Mouse (Mus musculus) forebrain, embryonic 12.5 days (tissue): ENCODE results near the gene 4933415A04Rik. TPM values are rescaled to one million over a fixed set of nuclear protein-coding genes. Genes with fewer than 3 reads are reported as not detected.

ENCODE experiments used
- ATAC-seq: fragments of 200-750 bp; cut with Nextera tagmentation; 2 replicates; pipeline ENCODE4 v1.8.0; 2017; ENCODE audit warnings: moderate TSS enrichment; ENCODE audit not compliant: low FRiP score
- H3K27ac ChIP-seq: fragments of 300-500 bp; sonication (generic); 2 replicates; pipeline ENCODE4 v1.5.1; 2016; ENCODE audit warnings: mild to moderate bottlenecking
- H3K27me3 ChIP-seq: fragments of 300-500 bp; sonication (generic); 2 replicates; pipeline ENCODE4 v1.6.1; 2016; ENCODE audit warnings: mild to moderate bottlenecking
- H3K36me3 ChIP-seq: fragments of 300-500 bp; sonication (generic); replicated peaks from 2 replicates; pipeline ENCODE4 v1.6.1; 2016; ENCODE audit warnings: mild to moderate bottlenecking
- H3K4me1 ChIP-seq: fragments of 300-500 bp; sonication (generic); 2 replicates; pipeline ENCODE4 v1.6.1; 2016
- H3K4me2 ChIP-seq: fragments of 300-500 bp; sonication (generic); 2 replicates; pipeline ENCODE4 v1.6.1; 2016; ENCODE audit warnings: mild to moderate bottlenecking, moderate library complexity
- H3K4me3 ChIP-seq: fragments of 300-500 bp; sonication (generic); replicated peaks from 2 replicates; pipeline ENCODE4 v1.5.1; 2016; ENCODE audit warnings: mild to moderate bottlenecking
- H3K9ac ChIP-seq: fragments of 300-500 bp; sonication (generic); 2 replicates; pipeline ENCODE4 v1.6.1; 2016; ENCODE audit warnings: mild to moderate bottlenecking
- H3K9me3 ChIP-seq: fragments of 300-500 bp; sonication (generic); 2 replicates; pipeline ENCODE4 v1.6.1; 2016
- WGBS: fragments of 180-500 bp; shearing (Covaris S2); methylation state at CpG from one replicate; pipeline ENCODE4 v1.1.7; 2016; 5-methylcytosine and 5-hydroxymethylcytosine counted together
- polyA plus RNA-seq: library from polyadenylated mRNA; unstranded; fragments of >200 nt; fragmentation: Nextera tagmentation; extraction: Ambion mirVana; gene quantifications from 2 replicates; pipeline ENCODE4 v1.2.1, GENCODE M21; 2016

Gene 4933415A04Rik
- polyA plus RNA-seq: 5.8 and 6.1 TPM in 2 replicates

GRCm38 (mm10) chr11:43586324-43587090, at the start of gene 4933415A04Rik:
Gene 4933415A04Rik (plus strand): TSS chr11:43587040.
- H3K9me3 ChIP-seq: no peaks in the 10 kb centered on the region
- peak; percentile 47; the same call in 1 of the 2 replicates for ATAC-seq
- no peak within 1 kb of the TSS for H3K4me3 ChIP-seq
- 69% methylated on average over 7 of the region's 7 CpGs for WGBS
- H3K4me2 ChIP-seq: no peak within 1 kb of the TSS
- no peak within 1 kb of the TSS for H3K9ac ChIP-seq
- H3K36me3 ChIP-seq: peaks cover 38% of the 10 kb centered on the region
- H3K27ac ChIP-seq: no peak within 1 kb of the TSS
- peaks cover 7% of the 10 kb centered on the region; the same call in 1 of the 2 replicates for H3K4me1 ChIP-seq
- no peaks in the 10 kb centered on the region for H3K27me3 ChIP-seq

DNA sequence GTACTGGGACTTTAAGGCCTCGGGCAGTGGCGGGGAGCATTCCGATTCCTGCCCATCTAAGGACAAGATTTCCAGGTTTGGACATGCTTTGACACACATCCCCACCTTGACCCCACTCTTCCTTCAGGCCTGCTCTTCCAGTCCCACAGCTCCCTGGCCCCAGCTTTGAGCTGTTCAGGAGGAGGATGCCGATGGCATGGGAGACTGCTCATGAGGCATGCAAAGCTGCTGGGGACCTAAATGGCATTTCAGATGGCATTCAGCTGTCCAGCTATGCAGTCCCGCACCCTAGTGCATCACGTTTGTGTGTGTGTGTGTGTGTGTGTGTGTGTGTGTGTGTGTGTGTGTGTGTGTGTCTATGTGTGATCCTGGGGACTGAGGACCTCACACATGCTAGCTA, 49.8 kb upstream of the 4933415A04Rik start:
- peaks cover 38% of the 10 kb centered on the region for H3K36me3 ChIP-seq
- no peak overlapping the region for H3K4me3 ChIP-seq
- no peaks in the 10 kb centered on the region for H3K9me3 ChIP-seq
- ATAC-seq: no peak
- H3K4me2 ChIP-seq: no peak overlapping the region
- H3K9ac ChIP-seq: no peak overlapping the region
- H3K27ac ChIP-seq: no peak overlapping the region
- peaks cover 24% of the 10 kb centered on the region for H3K4me1 ChIP-seq
- WGBS: 84% methylated on average over 6 of the region's 6 CpGs
- no peaks in the 10 kb centered on the region for H3K27me3 ChIP-seq

DNA sequence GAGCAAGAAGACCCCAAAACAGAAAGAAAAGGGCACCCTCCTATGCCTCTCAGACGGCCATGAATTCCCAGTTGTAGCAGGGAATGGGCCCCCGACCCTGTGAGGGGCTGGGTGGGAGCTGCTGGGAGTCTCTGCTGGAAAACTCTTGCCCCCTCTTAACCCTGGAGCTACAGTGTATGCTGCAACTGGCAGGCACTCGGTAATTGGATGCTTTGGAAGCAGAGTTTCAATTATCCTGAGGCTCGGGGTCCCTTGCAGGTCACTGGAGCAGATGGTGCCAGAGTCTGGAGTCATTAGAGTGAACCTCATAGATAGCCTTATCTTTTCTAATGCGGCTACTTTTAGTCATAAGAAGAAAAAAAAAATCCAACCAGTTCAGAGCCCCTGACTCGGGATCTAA, 47.0 kb upstream of the 4933415A04Rik start:
- no peaks in the 10 kb centered on the region for H3K9me3 ChIP-seq
- no peak overlapping the region for H3K9ac ChIP-seq
- peak; percentile 88 for ATAC-seq
- peaks cover 32% of the 10 kb centered on the region for H3K36me3 ChIP-seq
- H3K4me3 ChIP-seq: no peak overlapping the region
- H3K27ac ChIP-seq: no peak overlapping the region
- no peak overlapping the region for H3K4me2 ChIP-seq
- peaks cover 21% of the 10 kb centered on the region for H3K4me1 ChIP-seq
- 22% methylated on average over 6 of the region's 6 CpGs for WGBS
- no peaks in the 10 kb centered on the region for H3K27me3 ChIP-seq

GRCm38 (mm10) chr11:43543711-43544466, 43.0 kb upstream of the 4933415A04Rik start:
- peaks cover 9% of the 10 kb centered on the region for H3K36me3 ChIP-seq

GRCm38 (mm10) chr11:43544819-43545218, 42.0 kb upstream of the 4933415A04Rik start:
- H3K36me3 ChIP-seq: peaks cover 8% of the 10 kb centered on the region
- no peak overlapping the region for H3K4me2 ChIP-seq
- H3K27me3 ChIP-seq: 0 out of 2 replicates have a peak, but pooled peaks cover 3% of the 10 kb centered on the region
- H3K4me3 ChIP-seq: no peak overlapping the region
- no peak overlapping the region for H3K27ac ChIP-seq
- no peak for ATAC-seq
- no peaks in the 10 kb centered on the region for H3K9me3 ChIP-seq
- H3K9ac ChIP-seq: no peak overlapping the region
- H3K4me1 ChIP-seq: peaks cover 44% of the 10 kb centered on the region
- WGBS: 84% methylated on average over 7 of the region's 7 CpGs

More at GRCm38 (mm10) chr11:43543711-43544466, 43.0 kb upstream of the 4933415A04Rik start:
- H3K4me2 ChIP-seq: no peak overlapping the region
- H3K9me3 ChIP-seq: no peaks in the 10 kb centered on the region
- peaks cover 46% of the 10 kb centered on the region for H3K4me1 ChIP-seq
- H3K4me3 ChIP-seq: no peak overlapping the region
- no peak for ATAC-seq
- WGBS: 95% methylated on average over 15 of the region's 15 CpGs
- H3K27me3 ChIP-seq: 0 out of 2 replicates have a peak, but pooled peaks cover 3% of the 10 kb centered on the region
- H3K9ac ChIP-seq: no peak overlapping the region
- no peak overlapping the region for H3K27ac ChIP-seq

- 0 out of 2 replicates have a peak, but pooled peaks cover 3% of the 10 kb centered on the region for H3K27me3 ChIP-seq
- peaks cover 8% of the 10 kb centered on the region for H3K36me3 ChIP-seq
- H3K4me3 ChIP-seq: no peak overlapping the region
- no peak overlapping the region for H3K9ac ChIP-seq
- H3K4me2 ChIP-seq: no peak overlapping the region
- H3K4me1 ChIP-seq: peaks cover 37% of the 10 kb centered on the region
- H3K27ac ChIP-seq: no peak overlapping the region
- WGBS: 23% methylated on average over 16 of the region's 16 CpGs
- ATAC-seq: no peak
- H3K9me3 ChIP-seq: no peaks in the 10 kb centered on the region
Observed at GRCm38 (mm10) chr11:43545873-43546475, 40.9 kb upstream of the 4933415A04Rik start.

- Histone ChIP-seq H3K36me3 (peaks cover 8% of the 10 kb centered on the region), H3K4me2 (no peak overlapping the region), H3K27me3 (0 out of 2 replicates have a peak, but pooled peaks cover 3% of the 10 kb centered on the region), H3K27ac (no peak overlapping the region), H3K4me3 (no peak overlapping the region), H3K4me1 (peaks cover 37% of the 10 kb centered on the region), H3K9ac (no peak overlapping the region), H3K9me3 (no peaks in the 10 kb centered on the region)
- WGBS: 12% methylated on average over 4 of the region's 4 CpGs
- no peak for ATAC-seq
Observed at GRCm38 (mm10) chr11:43546678-43547077, 40.2 kb upstream of the 4933415A04Rik start.

DNA sequence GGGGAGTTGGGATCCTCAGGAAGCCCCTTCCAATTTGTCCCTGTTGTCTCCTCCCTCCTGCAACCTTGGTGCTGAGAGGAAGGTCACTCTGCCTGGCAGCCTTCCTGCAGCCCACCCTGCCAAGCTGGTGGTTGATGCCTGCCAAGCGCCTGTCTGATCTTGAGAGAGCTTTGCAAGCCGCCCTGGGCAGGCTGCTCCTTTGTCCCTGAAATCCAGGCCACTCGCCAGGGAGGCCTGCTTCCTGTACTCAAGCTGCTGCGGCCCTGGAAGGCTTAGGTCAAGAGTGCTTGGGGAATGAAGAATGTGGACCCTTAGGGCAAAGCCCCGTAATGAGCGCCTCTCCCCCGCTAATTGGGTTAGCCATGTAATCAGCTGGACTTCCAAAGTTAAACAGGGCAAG, 38.7 kb upstream of the 4933415A04Rik start:
- peaks cover 7% of the 10 kb centered on the region for H3K36me3 ChIP-seq
- H3K27me3 ChIP-seq: 0 out of 2 replicates have a peak, but pooled peaks cover 3% of the 10 kb centered on the region
- H3K27ac ChIP-seq: peak overlapping the region; percentile 50; the same call in 1 of the 2 replicates
- no peak overlapping the region for H3K4me3 ChIP-seq
- 0 out of 2 replicates have a peak, but pooled peaks have one; percentile 48 for ATAC-seq
- H3K9ac ChIP-seq: no peak overlapping the region
- WGBS: 3% methylated on average over 7 of the region's 7 CpGs
- H3K9me3 ChIP-seq: no peaks in the 10 kb centered on the region
- peak overlapping the region; percentile 4; the same call in 1 of the 2 replicates for H3K4me2 ChIP-seq
- peaks cover 43% of the 10 kb centered on the region for H3K4me1 ChIP-seq

GRCm38 (mm10) chr11:43548657-43549435, 38.0 kb upstream of the 4933415A04Rik start:
- ATAC-seq: no peak
- H3K27me3 ChIP-seq: 0 out of 2 replicates have a peak, but pooled peaks cover 3% of the 10 kb centered on the region
- WGBS: 52% methylated on average over 12 of the region's 12 CpGs
- H3K9ac ChIP-seq: no peak overlapping the region
- no peaks in the 10 kb centered on the region; the same call in none of the 2 replicates for H3K36me3 ChIP-seq
- peaks cover 43% of the 10 kb centered on the region for H3K4me1 ChIP-seq
- no peak overlapping the region for H3K4me2 ChIP-seq
- H3K9me3 ChIP-seq: no peaks in the 10 kb centered on the region
- peak overlapping the region; percentile 50 for H3K27ac ChIP-seq
- no peak overlapping the region for H3K4me3 ChIP-seq

DNA sequence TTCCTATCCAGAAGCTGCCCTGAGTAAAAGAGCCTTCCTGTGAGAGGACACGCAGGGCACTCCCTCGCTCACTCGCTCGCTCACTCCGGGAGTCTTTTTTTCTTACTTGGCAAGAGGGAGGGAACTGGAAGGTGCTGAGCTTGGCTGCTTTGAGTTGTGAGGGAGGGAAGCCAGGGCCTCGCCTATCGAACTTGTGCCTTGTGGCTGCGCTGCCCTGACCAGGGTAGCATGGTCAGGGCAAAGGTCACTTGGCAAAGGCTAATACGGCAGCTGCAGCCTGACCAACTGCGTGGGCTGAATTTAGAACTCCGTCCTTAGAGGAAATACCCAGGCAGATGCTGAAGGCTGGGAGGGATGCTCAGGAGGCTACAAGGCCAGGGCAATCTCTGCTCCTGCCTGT, 37.1 kb upstream of the 4933415A04Rik start:
- no peaks in the 10 kb centered on the region for H3K9me3 ChIP-seq
- H3K36me3 ChIP-seq: no peaks in the 10 kb centered on the region; the same call in 1 of the 2 replicates
- H3K4me3 ChIP-seq: no peak overlapping the region
- 0 out of 2 replicates have a peak, but pooled peaks cover 3% of the 10 kb centered on the region for H3K27me3 ChIP-seq
- no peak overlapping the region for H3K4me2 ChIP-seq
- ATAC-seq: no peak
- H3K9ac ChIP-seq: no peak overlapping the region
- no peak overlapping the region for H3K27ac ChIP-seq
- peaks cover 47% of the 10 kb centered on the region for H3K4me1 ChIP-seq
- 55% methylated on average over 11 of the region's 11 CpGs for WGBS

- H3K27ac ChIP-seq: no peak overlapping the region
- H3K4me3 ChIP-seq: no peak overlapping the region
- 83% methylated on average over 3 of the region's 3 CpGs for WGBS
- no peak overlapping the region for H3K9ac ChIP-seq
- no peak overlapping the region for H3K4me2 ChIP-seq
- no peak for ATAC-seq
- H3K27me3 ChIP-seq: no peaks in the 10 kb centered on the region
- peaks cover 4% of the 10 kb centered on the region for H3K36me3 ChIP-seq
- peaks cover 32% of the 10 kb centered on the region for H3K4me1 ChIP-seq
- no peaks in the 10 kb centered on the region for H3K9me3 ChIP-seq
Observed at GRCm38 (mm10) chr11:43551756-43552155, 35.1 kb upstream of the 4933415A04Rik start.
